Mouse (Mus musculus) heart, adult 2 months (tissue): ENCODE measurements around the gene Bcl2l10. TPM values are rescaled to one million over a fixed set of nuclear protein-coding genes. Genes with fewer than 3 reads are reported as not detected.
A peak's percentile ranks its signal among the peaks of the same experiment; 100 is the strongest.

Experiments
- DNase-seq, 2 experiments: peaks; one replicate each; pipeline ENCODE4 v3.0.0; 2021
- H3K27ac ChIP-seq: fragments of 200-600 bp; 2 replicates; pipeline ENCODE4 v1.8.1; 2022
- H3K27me3 ChIP-seq: fragments of 200-500 bp; 2 replicates; pipeline ENCODE4 v1.6.1; 2012; ENCODE audit warnings: mild to moderate bottlenecking, low read length, inconsistent platforms, mixed read lengths; ENCODE audit not compliant: control insufficient read depth, insufficient read depth
- H3K36me3 ChIP-seq: fragments of 200-500 bp; 2 replicates; pipeline ENCODE4 v1.6.1; 2012; ENCODE audit warnings: low read length, inconsistent platforms; ENCODE audit not compliant: control insufficient read depth, insufficient read depth
- H3K4me1 ChIP-seq: fragments of 200-500 bp; 2 replicates; pipeline ENCODE4 v1.6.1; 2011; ENCODE audit warnings: low read length; ENCODE audit not compliant: control insufficient read depth, insufficient read depth
- H3K4me3 ChIP-seq: fragments of 200-600 bp; 2 replicates; pipeline ENCODE4 v1.8.1; 2022
- H3K79me2 ChIP-seq: fragments of 200-500 bp; replicated peaks from 2 replicates; pipeline ENCODE4 v1.6.1; 2012; ENCODE audit warnings: mild to moderate bottlenecking, inconsistent platforms, low read length, moderate library complexity, mixed read lengths; ENCODE audit not compliant: control insufficient read depth, insufficient read depth
- H3K9ac ChIP-seq: fragments of 200-500 bp; 2 replicates; pipeline ENCODE4 v1.6.1; 2012; ENCODE audit warnings: low read depth, mild to moderate bottlenecking, control low read depth, inconsistent platforms, low read length, mixed read lengths
- CTCF ChIP-seq: fragments of 200-600 bp; IDR thresholded peaks from 2 replicates; pipeline ENCODE4 v1.8.1; 2022; ENCODE audit warnings: antibody characterized with exemption, mild to moderate bottlenecking, moderate library complexity
- EP300 ChIP-seq: fragments of 200-500 bp; IDR thresholded peaks from 2 replicates; pipeline ENCODE4 v1.6.1; 2011; ENCODE audit warnings: low read depth, low read length, control low read depth; ENCODE audit not compliant: insufficient read depth
- POLR2A ChIP-seq: fragments of 200-500 bp; IDR thresholded peaks from 2 replicates; pipeline ENCODE4 v1.6.1; 2011; ENCODE audit warnings: mild to moderate bottlenecking, low read depth, low read length, control low read depth; ENCODE audit not compliant: insufficient read depth
- WGBS: fragments of 180-500 bp; shearing (Covaris S2); methylation state at CpG from one replicate; pipeline ENCODE4 v1.1.7; 2018; 5-methylcytosine and 5-hydroxymethylcytosine counted together
- intact Hi-C: fragments of 180-260 bp; cut with DNase I; formaldehyde crosslinking; loops from one replicate; pipeline ENCODE4 v1.15.1; 2025
- long read RNA-seq: library from polyadenylated mRNA; stranded (forward); transcript quantifications from one replicate; pipeline ENCODE4 v2.0.0, GENCODE M21; 2021
- polyA plus RNA-seq: library from polyadenylated mRNA; depleted of rRNA; stranded (reverse); fragments of >200 nt; gene quantifications from 2 replicates; pipeline ENCODE4 v1.2.3, GENCODE M21; 2012; rRNA removed
- total RNA-seq, 2 experiments: library from RNA; stranded (reverse); gene quantifications; 2 replicates each; pipeline ENCODE4 v1.2.3; 2021

Bcl2l10 gene
- total RNA-seq = not detected
- 0.15 TPM in 1 of 2 replicates, not detected in the other for polyA plus RNA-seq
- long read RNA-seq, partial matches to known transcripts = 0 of 1 reads
- long read RNA-seq, other reads (novel, unspliced or antisense) = 0 of 1 reads

GRCm38 (mm10) chr9:75347458-75347857 is at the start of gene Bcl2l10:
Gene Bcl2l10, plus strand, starts transcription at chr9:75347758.
- Histone ChIP-seq H3K79me2 (no peaks in the 10 kb centered on the region), H3K9ac (no peak within 1 kb of the TSS), H3K4me1 (no peaks in the 10 kb centered on the region), H3K27me3 (no peaks in the 10 kb centered on the region), H3K36me3 (no peaks in the 10 kb centered on the region), H3K27ac (no peak within 1 kb of the TSS), H3K4me3 (no peak within 1 kb of the TSS)
- intact Hi-C loops = no loop called here
- TF ChIP-seq EP300 = no peak
- TF ChIP-seq CTCF = no peak
- no peak for TF ChIP-seq POLR2A
- DNase-seq = no peak
- 91% methylated on average over 5 of the region's 5 CpGs for WGBS

- peak; percentile 66 for TF ChIP-seq CTCF
- TF ChIP-seq POLR2A = no peak
- H3K27me3 ChIP-seq = no peaks in the 10 kb centered on the region
- WGBS = 86% methylated on average over 2 of the region's 2 CpGs
- no peaks in the 10 kb centered on the region for H3K79me2 ChIP-seq
- no peak overlapping the region for H3K27ac ChIP-seq
- no peaks in the 10 kb centered on the region for H3K36me3 ChIP-seq
- DNase-seq = no peak
- intact Hi-C loops = no loop called here
- no peak overlapping the region for H3K9ac ChIP-seq
- no peaks in the 10 kb centered on the region for H3K4me1 ChIP-seq
- H3K4me3 ChIP-seq = no peak overlapping the region
Observed at GRCm38 (mm10) chr9:75299342-75299741, 48.2 kb upstream of the Bcl2l10 start.

- intact Hi-C loops = no loop called here
- Histone ChIP-seq H3K4me1 (no peaks in the 10 kb centered on the region), H3K79me2 (no peaks in the 10 kb centered on the region), H3K4me3 (no peak overlapping the region), H3K9ac (no peak overlapping the region), H3K27ac (no peak overlapping the region), H3K36me3 (no peaks in the 10 kb centered on the region), H3K27me3 (no peaks in the 10 kb centered on the region)
- DNase-seq = no peak
- TF ChIP-seq CTCF = no peak
- TF ChIP-seq EP300 = no peak
- no peak for TF ChIP-seq POLR2A
- WGBS = 72% methylated on average over 2 of the region's 2 CpGs
Observed at GRCm38 (mm10) chr9:75303033-75303432, 44.5 kb upstream of the Bcl2l10 start.

- 34% methylated on average over 16 of the region's 16 CpGs for WGBS
- H3K36me3 ChIP-seq = no peaks in the 10 kb centered on the region
- H3K4me3 ChIP-seq = no peak overlapping the region
- TF ChIP-seq POLR2A = no peak
- TF ChIP-seq CTCF = no peak
- no peak for TF ChIP-seq EP300
- DNase-seq = no peak
- H3K9ac ChIP-seq = no peak overlapping the region
- no peaks in the 10 kb centered on the region for H3K4me1 ChIP-seq
- H3K79me2 ChIP-seq = no peaks in the 10 kb centered on the region
- H3K27ac ChIP-seq = no peak overlapping the region
- intact Hi-C loops = no loop called here
- no peaks in the 10 kb centered on the region for H3K27me3 ChIP-seq
Observed at GRCm38 (mm10) chr9:75303701-75304261, 43.8 kb upstream of the Bcl2l10 start.

- H3K27ac ChIP-seq = no peak overlapping the region
- intact Hi-C loops = no loop called here
- TF ChIP-seq POLR2A (no peak), EP300 (no peak), CTCF (no peak)
- DNase-seq = no peak
- no peaks in the 10 kb centered on the region for H3K79me2 ChIP-seq
- no peaks in the 10 kb centered on the region for H3K4me1 ChIP-seq
- H3K36me3 ChIP-seq = no peaks in the 10 kb centered on the region
- 36% methylated on average over 7 of the region's 7 CpGs for WGBS
- no peak overlapping the region for H3K4me3 ChIP-seq
- no peaks in the 10 kb centered on the region for H3K27me3 ChIP-seq
- H3K9ac ChIP-seq = no peak overlapping the region
Observed at GRCm38 (mm10) chr9:75304286-75304685, 43.3 kb upstream of the Bcl2l10 start.

- Histone ChIP-seq H3K27ac (no peak within 1 kb of the TSS), H3K4me3 (no peak within 1 kb of the TSS), H3K9ac (no peak within 1 kb of the TSS), H3K36me3 (no peaks in the 10 kb centered on the region), H3K27me3 (no peaks in the 10 kb centered on the region), H3K4me1 (no peaks in the 10 kb centered on the region), H3K79me2 (no peaks in the 10 kb centered on the region)
- TF ChIP-seq POLR2A (no peak), EP300 (no peak), CTCF (no peak)
- intact Hi-C loops = no loop called here
- DNase-seq = no peak
- 87% methylated on average over 11 of the region's 11 CpGs for WGBS
Observed at GRCm38 (mm10) chr9:75306126-75306898, 41.2 kb upstream of the Bcl2l10 start, which contains the start of gene Gnb5. Gene Gnb5, plus strand, starts transcription at chr9:75306288.
